Mouse (Mus musculus) left cerebral cortex, adult 11 months (tissue): ENCODE results near the gene Gm32802.
"Not testable (repeated sequence)": the region's sequence is repeated elsewhere in the genome, so short reads cannot be mapped to it uniquely, and the experiment has no call there.

Experiments
- DNase-seq: peaks from one replicate; pipeline ENCODE4 v3.0.0; 2022; ENCODE audit warnings: low spot score

Gm32802 gene

GRCm38 (mm10) chr10:118258388-118258787, at the start of gene Gm32802:
Gene Gm32802, plus strand, starts transcription at chr10:118258688.
- DNase-seq = not testable (repeated sequence)

DNA sequence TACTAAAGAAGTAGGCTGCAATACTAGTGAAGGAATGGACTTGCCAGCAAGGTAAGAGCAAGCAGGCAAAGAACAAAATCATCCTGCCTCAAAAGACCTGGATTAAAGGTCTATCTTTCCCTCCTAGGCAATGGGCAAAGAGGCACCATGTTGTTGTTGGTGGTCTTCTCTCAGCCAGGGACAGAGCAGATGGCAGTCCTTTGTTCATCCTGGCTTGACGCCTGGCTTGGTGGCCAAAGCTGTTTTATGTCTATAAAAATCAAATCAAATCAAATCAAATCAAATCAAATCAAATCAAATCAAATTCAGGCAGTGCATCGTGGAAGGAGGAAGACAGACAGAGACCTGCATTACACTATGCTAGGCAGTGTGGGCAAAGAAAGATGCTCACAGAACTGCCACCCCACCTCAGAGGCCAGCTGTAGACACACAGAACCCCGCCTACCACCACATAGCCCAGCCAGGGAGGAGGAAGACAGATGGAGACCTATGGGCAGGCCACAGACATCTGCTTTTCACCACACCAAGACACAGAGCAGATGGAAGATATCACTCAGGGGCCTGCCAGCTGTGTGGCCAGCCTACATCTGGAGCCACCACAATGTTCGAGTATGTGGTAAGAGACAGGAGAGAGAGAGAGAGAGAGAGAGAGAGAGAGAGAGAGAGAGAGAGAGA, 42.6 kb upstream of the Gm32802 start:
- DNase-seq = not testable (repeated sequence)

DNA sequence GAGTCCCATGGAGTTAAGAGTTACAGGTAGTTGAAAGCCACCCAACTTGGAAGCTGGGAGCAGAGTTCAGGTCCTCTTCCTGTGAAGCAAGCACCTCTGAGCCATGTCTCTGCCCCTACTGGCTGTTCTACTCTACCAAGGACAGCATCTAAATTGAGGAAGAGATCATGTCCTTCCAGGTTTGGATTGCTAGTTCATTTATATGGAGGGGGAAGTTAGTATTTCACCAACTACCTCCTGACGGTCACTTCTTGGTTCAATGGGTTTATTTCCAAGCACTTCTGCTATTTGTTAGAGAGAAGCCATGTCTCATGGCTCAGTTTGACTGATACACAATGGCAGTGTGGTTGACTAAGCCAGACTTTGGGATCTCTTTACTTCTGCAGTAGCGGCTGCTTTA, 30.9 kb upstream of the Gm32802 start:
- not testable (repeated sequence) for DNase-seq

- not testable (repeated sequence) for DNase-seq
These were observed 25.9 kb upstream of the Gm32802 start for GRCm38 (mm10) chr10:118232607-118233006.

- not testable (repeated sequence) for DNase-seq
These were observed 17.8 kb upstream of the Gm32802 start, which contains the start of gene Gm32717 for GRCm38 (mm10) chr10:118240680-118241079. Gene Gm32717, minus strand, starts transcription at chr10:118240780.

DNA sequence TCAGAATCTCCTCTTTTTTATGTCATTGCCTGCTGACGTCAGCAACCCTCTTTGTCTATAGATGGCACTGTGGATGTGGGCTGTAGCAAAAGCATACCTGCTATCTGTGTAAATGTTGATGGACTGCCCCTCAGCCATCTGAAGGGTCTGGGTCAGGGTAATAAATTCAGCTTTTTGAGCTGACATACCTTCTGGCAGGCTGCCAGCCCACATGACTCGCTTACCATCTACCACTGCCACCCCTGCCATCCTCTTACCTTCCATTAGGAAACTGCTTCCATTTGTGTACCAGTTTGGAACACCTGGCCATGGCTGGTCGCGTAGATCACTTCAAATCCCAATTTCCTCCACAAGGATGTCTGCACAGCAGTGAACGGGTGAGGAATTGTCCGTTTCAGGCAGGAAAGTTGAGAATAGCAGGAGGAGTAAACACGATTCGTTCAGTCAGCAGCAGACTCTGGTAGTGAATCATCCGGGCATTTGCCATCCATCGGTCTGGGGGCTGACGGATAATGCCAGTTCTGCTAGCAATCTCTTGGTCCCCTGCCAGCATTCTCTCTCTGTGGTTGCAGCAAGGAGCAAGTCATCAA, 9.4 kb upstream of the Gm32802 start:
- not testable (repeated sequence) for DNase-seq

GRCm38 (mm10) chr10:118250852-118251295, 7.6 kb upstream of the Gm32802 start:
- no peak for DNase-seq

- not testable (repeated sequence) for DNase-seq
These were observed 10.3 kb downstream of the Gm32802 start for GRCm38 (mm10) chr10:118268812-118269211.

GRCm38 (mm10) chr10:118271416-118271815, 12.9 kb downstream of the Gm32802 start:
- not testable (repeated sequence) for DNase-seq

DNA sequence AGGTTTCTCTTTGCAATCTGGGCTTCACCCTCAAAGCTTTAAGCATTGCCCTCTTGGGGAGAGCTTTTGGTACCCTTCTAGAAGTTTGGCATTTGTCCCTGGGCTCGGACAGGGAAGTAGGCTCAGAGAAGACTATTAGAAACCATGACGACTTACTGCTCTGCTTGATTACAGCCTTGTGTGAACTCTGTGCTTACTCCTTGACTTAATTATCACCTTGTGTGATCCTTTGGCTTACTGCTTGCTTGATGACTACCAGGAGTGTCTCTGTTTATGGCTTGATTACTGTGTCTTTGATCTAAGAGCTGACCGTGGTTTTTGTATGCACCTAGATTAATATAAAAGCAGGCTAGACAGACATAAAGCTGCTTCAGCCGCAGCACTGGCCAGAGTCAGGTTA, 19.6 kb downstream of the Gm32802 start:
- not testable (repeated sequence) for DNase-seq

DNA sequence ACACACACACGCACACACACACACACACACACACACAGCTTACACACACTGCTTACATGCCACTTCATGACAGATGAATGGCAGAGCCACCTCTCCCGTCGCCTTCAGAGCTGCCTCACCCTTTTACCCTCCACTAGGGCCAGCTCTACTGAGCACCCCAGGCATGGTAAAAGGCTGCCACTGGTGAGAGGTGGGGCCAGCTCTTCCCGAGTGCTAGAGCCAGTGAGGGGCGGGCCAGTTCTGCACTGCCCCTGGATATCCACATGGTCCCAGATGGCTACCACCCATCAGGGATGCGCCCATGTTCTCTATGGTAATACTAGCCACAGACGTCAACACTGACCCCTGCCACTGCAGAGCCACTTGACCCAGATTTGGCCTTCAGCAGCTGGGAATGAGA, 24.1 kb downstream of the Gm32802 start:
- not testable (repeated sequence) for DNase-seq

DNA sequence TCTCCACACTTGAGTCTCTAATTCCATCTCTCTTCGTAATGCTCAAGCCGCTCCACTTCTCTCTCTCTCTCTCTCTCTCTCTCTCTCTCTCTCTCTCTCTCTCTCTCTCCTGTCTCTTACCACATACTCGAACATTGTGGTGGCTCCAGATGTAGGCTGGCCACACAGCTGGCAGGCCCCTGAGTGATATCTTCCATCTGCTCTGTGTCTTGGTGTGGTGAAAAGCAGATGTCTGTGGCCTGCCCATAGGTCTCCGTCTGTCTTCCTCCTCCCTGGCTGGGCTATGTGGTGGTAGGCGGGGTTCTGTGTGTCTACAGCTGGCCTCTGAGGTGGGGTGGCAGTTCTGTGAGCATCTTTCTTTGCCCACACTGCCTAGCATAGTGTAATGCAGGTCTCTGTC, 24.5 kb downstream of the Gm32802 start:
- DNase-seq = not testable (repeated sequence)

DNA sequence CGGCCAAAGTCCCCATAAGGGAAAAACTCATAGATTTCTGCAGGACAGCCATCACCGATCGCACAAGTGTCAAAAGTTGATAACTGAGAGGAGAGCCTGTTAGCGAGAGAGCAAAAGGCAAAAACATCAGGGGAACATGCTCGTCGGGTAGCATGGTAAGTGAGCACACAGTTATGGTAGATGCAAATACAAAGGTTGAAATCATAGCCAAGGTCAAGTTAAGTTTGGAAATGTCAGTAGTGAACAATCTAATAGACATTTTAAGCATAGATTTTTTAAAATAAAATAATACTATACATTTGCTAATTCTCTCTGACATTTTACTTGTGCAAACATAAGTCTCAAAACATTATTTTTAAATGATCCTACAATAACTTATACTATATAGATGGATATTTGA, 36.5 kb downstream of the Gm32802 start, which contains the start of gene Iltifb:
TSS of gene Iltifb (minus strand) at position 101 of the 400 bp plus-strand sequence.
- DNase-seq = no peak

- not testable (repeated sequence) for DNase-seq
These were observed 43.6 kb downstream of the Gm32802 start for GRCm38 (mm10) chr10:118302133-118302532.
